10 mouse cellular contexts compared by ENCODE assay signal in genomic region chr8:121307723-121308122, GRCm38 (mm10).
DNase-seq lines count a peak whose midpoint lies in the region; ATAC-seq lines count a peak whose summit lies in the region.
"Had no signal": no experiment of that assay in that cellular context is flagged by ENCODE, and none has a peak within 500 bp of the region (broad histone marks: within the 10 kb centered on the region; RNA-seq: fewer than 3 reads in every experiment).

No protein-coding gene starts in this region.

- H3K27ac ChIP-seq in kidney, embryonic 16.5 days (ENCODE audit: low read length): no peak overlapping the region
- no peak overlapping the region for H3K27ac ChIP-seq in hindbrain, embryonic 11.5 days (ENCODE audit: low read depth, low read length)

- H3K9ac ChIP-seq in kidney, embryonic 16.5 days (replicated peaks; ENCODE audit: low read length): no peak overlapping the region
- H3K9ac ChIP-seq in hindbrain, embryonic 11.5 days (ENCODE audit: low read depth, low read length): no peak overlapping the region

- ATAC-seq in kidney, embryonic 16.5 days (ENCODE audit: low FRiP score, low TSS enrichment): no peak
- no peak for ATAC-seq in hindbrain, embryonic 11.5 days (ENCODE audit: low FRiP score)

- H3K27me3 ChIP-seq in kidney, embryonic 16.5 days (ENCODE audit: insufficient read depth, low read length): peaks cover 4% of the 10 kb centered on the region; the same call in 1 of the 2 replicates
- no peaks in the 10 kb centered on the region for H3K27me3 ChIP-seq in hindbrain, embryonic 11.5 days (ENCODE audit: control insufficient read depth, insufficient read depth, low read length)

- no peaks in the 10 kb centered on the region for H3K36me3 ChIP-seq in kidney, embryonic 16.5 days (ENCODE audit: insufficient read depth, low read length)
- no peaks in the 10 kb centered on the region for H3K36me3 ChIP-seq in hindbrain, embryonic 11.5 days (ENCODE audit: control insufficient read depth, insufficient read depth, low read length)

- no peaks in the 10 kb centered on the region for H3K9me3 ChIP-seq in kidney, embryonic 16.5 days (ENCODE audit: low read length)
- no peaks in the 10 kb centered on the region for H3K9me3 ChIP-seq in hindbrain, embryonic 11.5 days (ENCODE audit: control insufficient read depth, low read length)

- peaks cover 37% of the 10 kb centered on the region for H3K4me1 ChIP-seq in kidney, embryonic 16.5 days (ENCODE audit: insufficient read depth, low read length)
- H3K4me1 ChIP-seq in hindbrain, embryonic 11.5 days (replicated peaks; ENCODE audit: control insufficient read depth, insufficient read depth, low read length): no peaks in the 10 kb centered on the region

- peak; percentile 75 for DNase-seq in adrenal gland, postnatal 10 days
- no peak for DNase-seq in adrenal gland, adult 8-10 months
- DNase-seq in kidney, postnatal 10 days: peak; percentile 72
- DNase-seq in adrenal gland, postnatal 36 days: peak; percentile 58 to 66
- DNase-seq in layer of hippocampus, adult 9-11 months: peak; percentile 63
- no peak for DNase-seq in hindbrain, embryonic 11.5 days (ENCODE audit: low spot score)
- no peak for DNase-seq in urinary bladder, postnatal 14 days (ENCODE audit: low spot score)
- DNase-seq: gastrocnemius, postnatal 14 days; liver had no signal

- no peak overlapping the region for H3K4me3 ChIP-seq in kidney, embryonic 16.5 days (ENCODE audit: low read length)
- no peak overlapping the region for H3K4me3 ChIP-seq in hindbrain, embryonic 11.5 days (ENCODE audit: low read depth, low read length)

- no peak overlapping the region for H3K4me2 ChIP-seq in kidney, embryonic 16.5 days (replicated peaks; ENCODE audit: low read depth, low read length)
- H3K4me2 ChIP-seq in hindbrain, embryonic 11.5 days (replicated peaks; ENCODE audit: low read depth, low read length): no peak overlapping the region

- WGBS in kidney, embryonic 16.5 days: 82% methylated on average over 7 of the region's 7 CpGs
- WGBS in hindbrain, embryonic 11.5 days: 90% methylated on average over 7 of the region's 7 CpGs

Comparison
In these comparisons a context has a peak if more than half of its experiments do, and no peak if none do; other contexts are left out.
1. DNase-seq: peak in adrenal gland, postnatal 10 days (single experiment), kidney, postnatal 10 days (single experiment), adrenal gland, postnatal 36 days (2 of 2) and layer of hippocampus, adult 9-11 months (single experiment); none in adrenal gland, adult 8-10 months (single experiment), hindbrain, embryonic 11.5 days (single experiment) and urinary bladder, postnatal 14 days (single experiment).